24 mouse cellular contexts compared by ENCODE assay signal in the genomic region with DNA sequence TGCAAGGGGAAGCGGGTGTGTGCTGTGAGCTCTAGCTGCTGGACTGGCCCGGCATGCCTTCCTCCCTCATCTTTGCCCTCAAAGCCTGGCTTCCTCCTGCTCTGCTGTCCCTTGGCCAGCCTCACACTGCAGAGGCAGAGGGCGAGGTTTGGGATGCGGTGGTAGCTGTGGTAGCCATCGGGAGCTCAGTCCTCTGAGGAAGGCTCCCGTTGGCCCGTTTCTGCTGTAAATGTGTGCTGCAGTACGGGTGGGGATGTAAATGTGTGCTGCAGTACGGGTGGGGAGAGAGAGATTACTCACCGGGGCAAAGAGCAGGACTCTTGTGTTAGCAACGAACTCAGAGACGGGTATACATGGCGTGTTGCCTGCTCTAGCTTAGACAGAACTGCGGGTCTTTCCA. TPM values are rescaled to one million over a fixed set of nuclear protein-coding genes. Genes with fewer than 3 reads are reported as not detected.
DNase-seq lines count a peak whose midpoint lies in the region; ATAC-seq lines count a peak whose summit lies in the region.
"Had no signal": no experiment of that assay in that cellular context is flagged by ENCODE, and none has a peak within 500 bp of the region (broad histone marks: within the 10 kb centered on the region; RNA-seq: fewer than 3 reads in every experiment).

No protein-coding gene starts in this region.

- no peak overlapping the region for H3K4me3 ChIP-seq in heart, embryonic 10.5 days
- no peak overlapping the region for H3K4me3 ChIP-seq in embryonic facial prominence, embryonic 10.5 days
- H3K4me3 ChIP-seq in stomach, embryonic 15.5 days (replicated peaks) = no peak overlapping the region
- no peak overlapping the region for H3K4me3 ChIP-seq in hindbrain, embryonic 16.5 days (ENCODE audit: low read length)
- no peak overlapping the region for H3K4me3 ChIP-seq in forebrain, embryonic 15.5 days
- H3K4me3 ChIP-seq: kidney, embryonic 15.5 days; limb, embryonic 10.5 days; megakaryocyte, embryonic 14.5 days had no signal

- 83% methylated on average over 14 of the region's 14 CpGs for WGBS in heart, embryonic 10.5 days
- 89% methylated on average over 14 of the region's 14 CpGs for WGBS in embryonic facial prominence, embryonic 10.5 days
- WGBS in stomach, embryonic 15.5 days = 75% methylated on average over 14 of the region's 14 CpGs
- 90% methylated on average over 14 of the region's 14 CpGs for WGBS in hindbrain, embryonic 16.5 days
- 87% methylated on average over 14 of the region's 14 CpGs for WGBS in forebrain, embryonic 15.5 days

- no peak for ATAC-seq in stomach, embryonic 15.5 days (ENCODE audit: insufficient read depth, low FRiP score, low read depth)
- no peak for ATAC-seq in hindbrain, embryonic 16.5 days
- no peak for ATAC-seq in forebrain, embryonic 15.5 days (replicated peaks)
- ATAC-seq: forebrain, embryonic 16.5 days had no signal

- no peaks in the 10 kb centered on the region for H3K9me3 ChIP-seq in heart, embryonic 10.5 days
- no peaks in the 10 kb centered on the region for H3K9me3 ChIP-seq in embryonic facial prominence, embryonic 10.5 days
- no peaks in the 10 kb centered on the region for H3K9me3 ChIP-seq in stomach, embryonic 15.5 days
- no peaks in the 10 kb centered on the region for H3K9me3 ChIP-seq in hindbrain, embryonic 16.5 days (ENCODE audit: control insufficient read depth, low read length)
- no peaks in the 10 kb centered on the region for H3K9me3 ChIP-seq in forebrain, embryonic 15.5 days
- H3K9me3 ChIP-seq: G1E; kidney, embryonic 15.5 days; limb, embryonic 10.5 days; megakaryocyte, embryonic 14.5 days had no signal

- no peak overlapping the region for H3K9ac ChIP-seq in stomach, embryonic 15.5 days
- no peak overlapping the region; the same call in 1 of the 2 replicates for H3K9ac ChIP-seq in hindbrain, embryonic 16.5 days (ENCODE audit: low read depth, low read length)
- H3K9ac ChIP-seq in forebrain, embryonic 15.5 days (replicated peaks) = no peak overlapping the region
- H3K9ac ChIP-seq: hindbrain, embryonic 14.5 days; kidney, embryonic 15.5 days had no signal

- H3K27ac ChIP-seq in heart, embryonic 10.5 days = peak overlapping the region; percentile 52; the same call in 1 of the 2 replicates
- H3K27ac ChIP-seq in embryonic facial prominence, embryonic 10.5 days (replicated peaks) = 0 out of 2 replicates have a peak overlapping the region, but pooled peaks have one; percentile 27
- peak overlapping the region; percentile 57; the same call in 1 of the 2 replicates for H3K27ac ChIP-seq in stomach, embryonic 15.5 days
- no peak overlapping the region for H3K27ac ChIP-seq in hindbrain, embryonic 16.5 days (ENCODE audit: low read depth, low read length)
- no peak overlapping the region for H3K27ac ChIP-seq in forebrain, embryonic 15.5 days (replicated peaks)
- H3K27ac ChIP-seq: hindbrain, embryonic 14.5 days; kidney, embryonic 15.5 days; limb, embryonic 10.5 days had no signal

- peaks cover 30% of the 10 kb centered on the region for H3K4me1 ChIP-seq in heart, embryonic 10.5 days
- peaks cover 11% of the 10 kb centered on the region; the same call in 1 of the 2 replicates for H3K4me1 ChIP-seq in embryonic facial prominence, embryonic 10.5 days
- H3K4me1 ChIP-seq in stomach, embryonic 15.5 days = peaks cover 8% of the 10 kb centered on the region; the same call in 1 of the 2 replicates
- H3K4me1 ChIP-seq in hindbrain, embryonic 16.5 days (ENCODE audit: control insufficient read depth, insufficient read depth, low read depth, low read length) = no peaks in the 10 kb centered on the region
- no peaks in the 10 kb centered on the region for H3K4me1 ChIP-seq in forebrain, embryonic 15.5 days
- H3K4me1 ChIP-seq: limb, embryonic 10.5 days had no signal

- H3K4me2 ChIP-seq in stomach, embryonic 15.5 days = no peak overlapping the region
- H3K4me2 ChIP-seq in hindbrain, embryonic 16.5 days (ENCODE audit: low read length) = no peak overlapping the region
- H3K4me2 ChIP-seq in forebrain, embryonic 15.5 days (replicated peaks) = no peak overlapping the region
- H3K4me2 ChIP-seq: hindbrain, embryonic 14.5 days; kidney, embryonic 15.5 days had no signal

- H3K36me3 ChIP-seq in heart, embryonic 10.5 days = peaks cover 81% of the 10 kb centered on the region
- H3K36me3 ChIP-seq in embryonic facial prominence, embryonic 10.5 days (replicated peaks) = peaks cover 88% of the 10 kb centered on the region
- H3K36me3 ChIP-seq in stomach, embryonic 15.5 days = peaks cover 46% of the 10 kb centered on the region
- H3K36me3 ChIP-seq in hindbrain, embryonic 16.5 days (ENCODE audit: control insufficient read depth, insufficient read depth, low read length) = peaks cover 48% of the 10 kb centered on the region
- H3K36me3 ChIP-seq in forebrain, embryonic 15.5 days = peaks cover 64% of the 10 kb centered on the region

- DNase-seq in heart, embryonic 10.5 days (ENCODE audit: low spot score) = no peak
- DNase-seq in heart, adult 8-10 months (ENCODE audit: low spot score) = no peak
- peak; percentile 61 for DNase-seq in 3T3-L1 (ENCODE audit: low read depth, low spot score)
- no peak for DNase-seq in embryonic facial prominence, embryonic 10.5 days (ENCODE audit: low spot score)
- DNase-seq in layer of hippocampus, postnatal 25 days (ENCODE audit: extremely low spot score in 1 of 2, low spot score in 1 of 2) = no peak
- DNase-seq: adrenal gland, adult 8-10 months; cerebellum, adult 8-10 months; cerebellum, postnatal 36 days; embryo, embryonic 11 days; heart, postnatal 4 days; layer of hippocampus, adult 9-11 months; lung, adult 2 months; lung, postnatal 14 days; midbrain, embryonic 14.5 days; right cerebral cortex, postnatal 25 days had no signal

- H3K27me3 ChIP-seq in heart, embryonic 10.5 days (ENCODE audit: insufficient read depth, poor library complexity, severe bottlenecking) = peaks cover 57% of the 10 kb centered on the region
- no peaks in the 10 kb centered on the region for H3K27me3 ChIP-seq in embryonic facial prominence, embryonic 10.5 days (replicated peaks; ENCODE audit: low read depth, poor library complexity, severe bottlenecking)
- no peaks in the 10 kb centered on the region for H3K27me3 ChIP-seq in stomach, embryonic 15.5 days (replicated peaks)
- H3K27me3 ChIP-seq in hindbrain, embryonic 16.5 days (replicated peaks; ENCODE audit: control insufficient read depth, insufficient read depth, low read length) = no peaks in the 10 kb centered on the region
- H3K27me3 ChIP-seq in forebrain, embryonic 15.5 days = no peaks in the 10 kb centered on the region
- H3K27me3 ChIP-seq: kidney, embryonic 15.5 days; megakaryocyte, embryonic 14.5 days had no signal

RNA-seq across cellular contexts. Expression of gene Tnk2, which starts 35.1 kb away (rescaled TPM):
- 6.5 and 9.2 TPM in 2 replicates for polyA plus RNA-seq in heart, embryonic 10.5 days (2016; fragmentation: Nextera tagmentation; extraction: Ambion mirVana)
- 10 to 100 TPM; 18.6 to 22.6 (median 21.4) TPM for total RNA-seq in heart, adult 8-10 months (2022)
- 8.6 and 8.7 TPM in 2 replicates for polyA plus RNA-seq in embryonic facial prominence, embryonic 10.5 days (2016; fragmentation: Nextera tagmentation; extraction: Ambion mirVana)
- polyA plus RNA-seq in stomach, embryonic 15.5 days (2015; fragmentation: Nextera tagmentation; extraction: Ambion mirVana) = 12.0 and 14.9 TPM in 2 replicates
- total RNA-seq in layer of hippocampus, postnatal 25 days (2021) = 100 to 1,000 TPM; 163 to 165 TPM
- 19.3 and 22.6 TPM in 2 replicates for polyA plus RNA-seq in hindbrain, embryonic 16.5 days (2015; fragmentation: Nextera tagmentation; extraction: Ambion mirVana)
- polyA plus RNA-seq in forebrain, embryonic 15.5 days (2015; fragmentation: Nextera tagmentation; extraction: Ambion mirVana) = 16.0 and 20.4 TPM in 2 replicates

RNA-seq across cellular contexts. Expression of gene Muc4, which starts 56.9 kb away (rescaled TPM):
- polyA plus RNA-seq in heart, embryonic 10.5 days (2016; fragmentation: Nextera tagmentation; extraction: Ambion mirVana) = 0.31 and 0.79 TPM in 2 replicates
- total RNA-seq in heart, adult 8-10 months (2022) = under 1 TPM; 0.29 to 0.50 (median 0.35) TPM
- polyA plus RNA-seq in embryonic facial prominence, embryonic 10.5 days (2016; fragmentation: Nextera tagmentation; extraction: Ambion mirVana) = 0.26 and 0.29 TPM in 2 replicates
- 6.4 and 7.3 TPM in 2 replicates for polyA plus RNA-seq in stomach, embryonic 15.5 days (2015; fragmentation: Nextera tagmentation; extraction: Ambion mirVana)
- not detected for total RNA-seq in layer of hippocampus, postnatal 25 days (2021)
- polyA plus RNA-seq in hindbrain, embryonic 16.5 days (2015; fragmentation: Nextera tagmentation; extraction: Ambion mirVana) = not detected in 2 replicates
- polyA plus RNA-seq in forebrain, embryonic 15.5 days (2015; fragmentation: Nextera tagmentation; extraction: Ambion mirVana) = not detected in 2 replicates
- total RNA-seq: adrenal gland, adult 8-10 months; heart, postnatal 4 days had no signal
- polyA plus RNA-seq: forebrain, embryonic 16.5 days; G1E; hindbrain, embryonic 14.5 days; limb, embryonic 10.5 days had no signal

Comparison
In these comparisons a context has a peak if more than half of its experiments do, and no peak if none do; other contexts are left out.
1. H3K27ac ChIP-seq: peak in heart, embryonic 10.5 days (single experiment), embryonic facial prominence, embryonic 10.5 days (single experiment) and stomach, embryonic 15.5 days (single experiment); none in hindbrain, embryonic 16.5 days (single experiment) and forebrain, embryonic 15.5 days (single experiment).